Mouse (Mus musculus) ES-E14 (cell line): ENCODE results near the gene Myo16. TPM values are rescaled to one million over a fixed set of nuclear protein-coding genes. Genes with fewer than 3 reads are reported as not detected.

Experiments used
- DNase-seq: peaks from one replicate; pipeline ENCODE4 v3.0.0-alpha.2; 2013; ENCODE audit warnings: low read depth, low spot score
- H3K27ac ChIP-seq: 2 replicates; pipeline ENCODE4 v1.5.1; 2012; ENCODE audit warnings: low read depth, mild to moderate bottlenecking, low read length, moderate library complexity, mixed read lengths; ENCODE audit not compliant: poor library complexity, insufficient read depth, severe bottlenecking
- H3K36me3 ChIP-seq: 2 replicates; pipeline ENCODE4 v1.6.1; 2012; ENCODE audit warnings: mild to moderate bottlenecking, low read length, moderate library complexity, mixed read lengths; ENCODE audit not compliant: control insufficient read depth, poor library complexity, insufficient read depth, severe bottlenecking
- H3K4me1 ChIP-seq, 2 experiments: fragments of 150-350 bp in 1 of 2; sonication (generic) in 1 of 2; 2 replicates each; pipeline ENCODE4 v1.6.1; 2012; ENCODE audit warnings: low read length in 2 of 2, mild to moderate bottlenecking in 1 of 2, mixed read lengths in 1 of 2; ENCODE audit not compliant: control insufficient read depth in 2 of 2, insufficient read depth in 2 of 2, poor library complexity in 1 of 2
- H3K4me3 ChIP-seq, 2 experiments: fragments of 150-350 bp in 1 of 2; sonication (generic) in 1 of 2; 2 replicates each; pipeline ENCODE4 v1.5.1; 2012; ENCODE audit warnings: low read length in 2 of 2, low read depth in 1 of 2, mild to moderate bottlenecking in 1 of 2, mixed read lengths in 1 of 2; ENCODE audit not compliant: insufficient read depth in 1 of 2, poor library complexity in 1 of 2, severe bottlenecking in 1 of 2
- H3K9ac ChIP-seq: 2 replicates; pipeline ENCODE4 v1.6.1; 2012; ENCODE audit warnings: low read depth, mild to moderate bottlenecking, low read length, mixed read lengths; ENCODE audit not compliant: poor library complexity, insufficient read depth, severe bottlenecking
- H3K9me3 ChIP-seq: fragments of 150-350 bp; sonication (generic); 2 replicates; pipeline ENCODE4 v1.6.1; 2012; ENCODE audit warnings: low read depth, mild to moderate bottlenecking, low read length; ENCODE audit not compliant: control insufficient read depth, insufficient read depth
- CHD2 ChIP-seq: IDR thresholded peaks from 2 replicates; pipeline ENCODE4 v1.6.1; 2014; ENCODE audit warnings: mild to moderate bottlenecking, low read depth, low read length, inconsistent platforms
- HCFC1 ChIP-seq: IDR thresholded peaks from 2 replicates; pipeline ENCODE4 v1.6.1; 2012; ENCODE audit warnings: low read length, inconsistent platforms, borderline replicate concordance; ENCODE audit not compliant: insufficient read depth
- MAFK ChIP-seq: IDR thresholded peaks from 2 replicates; pipeline ENCODE4 v1.6.1; 2014; ENCODE audit warnings: mild to moderate bottlenecking, low read depth, low read length, inconsistent platforms; ENCODE audit not compliant: insufficient read depth
- ZC3H11A ChIP-seq: IDR thresholded peaks from 2 replicates; pipeline ENCODE4 v1.6.1; 2012; ENCODE audit warnings: low read depth, mild to moderate bottlenecking, inconsistent platforms, low read length, borderline replicate concordance
- ZNF384 ChIP-seq: IDR thresholded peaks from 2 replicates; pipeline ENCODE4 v1.6.1; 2012; ENCODE audit warnings: low read depth, low read length, inconsistent platforms
- in situ Hi-C, 2 experiments: fragments of 600-800 bp; cut with MboI; formaldehyde crosslinking; loops; one replicate each; pipeline ENCODE4 v1.15.1; 2025; ENCODE audit warnings: low sequenced_read_pairs in 2 of 2, inconsistent platforms in 1 of 2; ENCODE audit not compliant: unreplicated experiment in 2 of 2
- total RNA-seq: library from RNA; depleted of rRNA; stranded (reverse); fragments of 300-350 nt; gene quantifications from 2 replicates; pipeline ENCODE4 v1.2.3, GENCODE M21; 2012

The Myo16 gene
- total RNA-seq, 1 experiment = 0.09 TPM

DNA sequence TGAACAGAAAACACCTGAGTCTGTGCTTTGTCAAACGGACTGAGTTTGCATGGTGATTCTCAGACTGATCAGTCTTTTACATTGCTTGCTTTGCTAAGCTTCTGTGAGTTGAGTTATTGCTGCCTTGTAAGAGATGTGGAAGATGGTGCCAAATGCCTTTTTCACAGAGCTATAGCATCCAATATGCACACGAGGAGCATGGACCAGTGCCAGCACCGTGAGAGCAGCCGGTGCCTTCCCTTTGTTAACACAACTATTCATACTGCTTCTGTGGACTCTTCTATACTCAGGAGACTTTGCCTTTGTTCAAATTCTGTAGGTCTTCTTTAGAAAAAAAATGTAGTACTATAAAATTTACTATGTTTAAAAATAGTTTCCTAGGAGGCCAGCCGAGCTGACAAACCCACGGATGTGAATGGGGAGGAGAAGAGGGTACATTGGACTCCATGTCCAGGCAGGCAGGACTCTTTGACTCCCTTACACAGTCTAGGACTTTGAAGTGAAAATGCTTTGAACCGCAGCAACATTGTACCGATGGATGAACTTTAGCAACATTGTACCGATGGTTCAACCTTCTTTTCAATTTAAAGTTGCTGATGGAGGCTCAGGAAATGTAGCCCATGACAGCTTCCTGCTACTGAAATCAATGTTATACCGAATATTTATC is 70.7 kb downstream of the Myo16 start:
- H3K9me3 ChIP-seq = no peaks in the 10 kb centered on the region
- no peaks in the 10 kb centered on the region for H3K36me3 ChIP-seq
- H3K9ac ChIP-seq = no peak overlapping the region
- in situ Hi-C loops = no loop called here
- no peaks in the 10 kb centered on the region for H3K4me1 ChIP-seq
- no peak overlapping the region for H3K4me3 ChIP-seq
- H3K27ac ChIP-seq = no peak overlapping the region
- no peak for TF ChIP-seq MAFK
- TF ChIP-seq ZC3H11A = no peak
- TF ChIP-seq ZNF384 = no peak
- TF ChIP-seq CHD2 = no peak
- no peak for TF ChIP-seq HCFC1
- no peak for DNase-seq

DNA sequence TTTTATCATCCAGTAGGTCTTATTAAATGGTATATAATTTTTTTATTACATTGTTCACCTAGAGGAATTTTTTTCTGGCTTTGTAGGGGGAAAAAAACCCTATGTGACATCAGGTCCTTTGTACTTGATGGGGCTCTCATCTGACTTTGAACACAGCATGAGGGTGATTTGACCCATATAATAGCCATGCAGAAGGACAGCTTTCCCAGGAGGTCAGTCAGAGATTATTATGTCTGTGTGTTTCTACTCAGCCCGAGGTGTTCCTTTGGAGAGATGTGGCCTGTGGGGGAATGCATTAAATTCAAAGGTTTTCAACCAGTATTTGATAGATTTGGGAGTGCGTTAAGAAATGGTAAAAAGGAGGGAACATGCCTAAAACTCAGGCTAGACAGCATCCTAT is 71.3 kb downstream of the Myo16 start:
- no peak overlapping the region for H3K27ac ChIP-seq
- no peaks in the 10 kb centered on the region for H3K9me3 ChIP-seq
- H3K4me3 ChIP-seq = no peak overlapping the region
- in situ Hi-C loops = no loop called here
- no peaks in the 10 kb centered on the region for H3K4me1 ChIP-seq
- H3K9ac ChIP-seq = no peak overlapping the region
- H3K36me3 ChIP-seq = no peaks in the 10 kb centered on the region
- no peak for TF ChIP-seq ZNF384
- TF ChIP-seq MAFK = no peak
- TF ChIP-seq CHD2 = no peak
- no peak for TF ChIP-seq HCFC1
- no peak for TF ChIP-seq ZC3H11A
- no peak for DNase-seq

DNA sequence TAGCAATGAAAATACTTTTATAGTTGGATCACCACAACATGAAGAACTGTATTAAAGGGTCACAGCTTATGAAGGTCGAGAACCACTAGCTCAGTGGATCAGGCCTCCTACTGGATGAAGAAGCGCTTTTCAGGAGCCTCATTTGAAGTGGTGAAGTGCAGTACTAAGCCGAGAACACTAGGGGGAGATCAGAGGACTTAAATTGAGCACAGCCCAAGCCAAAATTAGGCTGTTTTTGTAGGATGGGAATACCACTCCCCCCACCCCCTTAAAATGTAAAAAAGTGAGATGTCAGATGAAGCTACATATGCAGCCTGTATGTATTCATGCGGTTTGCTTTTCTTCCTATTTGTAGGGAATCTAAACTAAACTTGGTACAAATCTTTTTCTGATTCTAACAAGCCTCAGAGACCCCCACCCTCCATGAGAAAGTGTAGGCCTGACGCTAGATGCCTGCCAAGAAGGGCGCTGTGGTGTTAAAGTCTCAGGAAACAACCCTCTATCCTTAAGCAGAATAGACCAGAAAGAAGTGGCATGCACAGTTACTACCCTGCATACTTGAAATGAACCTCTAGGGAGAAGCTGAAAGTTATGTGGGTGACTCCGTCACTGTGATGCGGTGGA is 77.1 kb downstream of the Myo16 start:
- in situ Hi-C loops = no loop called here

DNA sequence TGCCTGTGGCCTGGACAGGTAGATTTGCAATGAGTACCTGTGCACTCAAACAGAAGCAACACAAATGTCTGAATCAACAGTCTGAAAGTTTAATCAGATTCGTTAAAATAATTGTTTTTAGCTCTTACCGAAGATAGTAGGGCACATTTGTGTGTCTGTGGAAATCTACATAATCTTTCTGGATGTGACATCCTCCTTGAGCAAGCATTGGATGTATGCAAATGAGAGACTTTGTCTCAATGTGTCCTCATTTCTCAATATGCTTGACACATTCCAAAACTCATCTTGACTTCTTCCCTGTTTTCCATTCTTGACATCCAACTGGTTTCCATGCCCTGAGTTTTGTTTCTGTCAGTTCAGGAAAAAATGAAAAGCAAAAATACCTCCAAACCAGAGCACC is 80.8 kb downstream of the Myo16 start:
- in situ Hi-C loops = no loop called here
- TF ChIP-seq ZC3H11A = no peak
- TF ChIP-seq HCFC1 = no peak
- no peak for TF ChIP-seq ZNF384
- no peak for TF ChIP-seq CHD2
- TF ChIP-seq MAFK = no peak

More for the DNA sequence above, 77.1 kb downstream of the Myo16 start:
- Histone ChIP-seq H3K9me3 (no peaks in the 10 kb centered on the region), H3K4me1 (no peaks in the 10 kb centered on the region), H3K27ac (no peak overlapping the region), H3K9ac (no peak overlapping the region), H3K4me3 (no peak overlapping the region), H3K36me3 (no peaks in the 10 kb centered on the region)
- TF ChIP-seq CHD2 (no peak), HCFC1 (no peak), ZNF384 (no peak)
- peak; percentile 51 for DNase-seq

GRCm38 (mm10) chr8:10243344-10243743 is 89.6 kb downstream of the Myo16 start:
- in situ Hi-C loops = no loop called here
- Histone ChIP-seq H3K4me1 (no peaks in the 10 kb centered on the region), H3K27ac (no peak overlapping the region), H3K9ac (no peak overlapping the region), H3K36me3 (no peaks in the 10 kb centered on the region), H3K4me3 (no peak overlapping the region), H3K9me3 (no peaks in the 10 kb centered on the region)
- no peak for TF ChIP-seq HCFC1
- TF ChIP-seq CHD2 = no peak
- no peak for TF ChIP-seq MAFK
- TF ChIP-seq ZNF384 = no peak
- TF ChIP-seq ZC3H11A = no peak
- DNase-seq = no peak

More for the DNA sequence above, 80.8 kb downstream of the Myo16 start:
- Histone ChIP-seq H3K4me3 (no peak overlapping the region), H3K36me3 (no peaks in the 10 kb centered on the region), H3K9ac (no peak overlapping the region), H3K9me3 (no peaks in the 10 kb centered on the region), H3K27ac (no peak overlapping the region), H3K4me1 (no peaks in the 10 kb centered on the region)
- DNase-seq = no peak
